Mouse (Mus musculus) natural killer cell, adult 2 months (primary cell): ENCODE results near the gene Cdk20.
"Not testable (repeated sequence)": the region's sequence is repeated elsewhere in the genome, so short reads cannot be mapped to it uniquely, and the experiment has no call there.

Experiments
- DNase-seq, 2 experiments: peaks; one replicate each; pipeline ENCODE4 v3.0.0; 2022; ENCODE audit warnings: low spot score in 2 of 2

Cdk20 gene

DNA sequence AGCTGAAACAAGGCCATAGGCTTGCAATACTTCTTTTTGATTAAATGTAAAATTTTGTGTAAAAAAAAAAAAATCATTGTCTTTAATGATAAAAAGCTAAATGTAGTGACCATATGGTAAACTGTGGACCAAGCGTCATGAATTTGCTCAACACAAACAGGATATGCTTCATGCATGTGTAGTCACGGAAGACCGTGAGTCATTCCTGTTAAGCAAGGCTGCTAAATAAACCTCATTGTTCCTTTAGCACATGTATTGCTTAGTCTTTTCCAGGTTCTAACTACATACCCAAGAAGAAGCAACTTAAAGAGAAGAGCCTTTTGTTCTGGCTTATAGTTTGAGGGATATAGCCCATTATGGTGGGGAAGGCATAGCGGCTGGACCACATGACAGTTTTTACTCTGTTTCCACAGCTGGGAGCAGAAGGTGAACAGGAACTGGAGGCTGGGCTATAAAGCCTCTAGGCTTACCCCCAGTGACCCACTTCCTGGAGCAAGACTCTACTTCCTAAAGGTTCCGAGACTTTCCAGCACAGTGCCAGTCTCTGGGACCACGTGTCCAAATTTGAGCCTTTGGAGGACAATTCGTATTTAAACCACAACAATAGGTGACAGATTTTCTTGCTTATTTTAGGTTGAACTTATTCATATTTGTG lies 10.0 kb upstream of the Cdk20 start:
- no peak for DNase-seq

DNA sequence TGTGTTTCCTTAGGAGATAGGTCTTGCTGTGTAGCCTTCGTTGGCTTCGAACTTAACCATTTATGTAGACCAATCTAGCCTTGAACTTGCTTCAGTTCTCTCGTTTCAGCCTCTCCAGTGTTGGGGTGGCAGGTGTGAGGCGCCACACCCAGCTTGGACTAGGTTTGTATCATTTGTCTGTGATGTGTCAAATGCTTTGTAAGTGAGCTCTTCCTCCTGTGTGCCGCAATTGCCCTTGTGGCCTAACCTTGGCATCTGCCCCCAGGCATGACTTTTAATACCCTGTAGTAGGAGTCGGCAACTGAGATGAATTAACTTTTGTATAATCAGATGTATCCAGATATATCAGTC lies 9.5 kb upstream of the Cdk20 start:
- DNase-seq, result no peak

DNA sequence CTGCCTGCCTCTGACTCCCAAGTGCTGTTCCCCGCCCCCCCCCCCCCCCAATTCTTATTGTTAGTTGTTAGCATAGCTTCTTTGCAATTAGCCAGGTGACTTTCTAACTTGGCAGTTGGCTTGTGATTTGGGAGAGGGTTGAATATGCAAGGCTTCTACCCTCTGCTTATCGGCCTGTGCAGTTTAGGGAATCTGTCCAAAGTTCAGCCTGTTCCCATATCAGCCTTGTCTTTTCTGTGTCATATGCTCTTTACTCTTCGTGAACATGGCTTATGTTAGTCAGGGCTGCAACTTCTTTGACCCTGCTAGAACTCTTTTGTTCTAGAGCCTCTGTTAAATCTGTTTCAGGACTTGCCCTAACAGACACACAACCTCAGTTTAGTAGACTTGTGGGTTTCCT lies 7.8 kb upstream of the Cdk20 start:
- no peak for DNase-seq

DNA sequence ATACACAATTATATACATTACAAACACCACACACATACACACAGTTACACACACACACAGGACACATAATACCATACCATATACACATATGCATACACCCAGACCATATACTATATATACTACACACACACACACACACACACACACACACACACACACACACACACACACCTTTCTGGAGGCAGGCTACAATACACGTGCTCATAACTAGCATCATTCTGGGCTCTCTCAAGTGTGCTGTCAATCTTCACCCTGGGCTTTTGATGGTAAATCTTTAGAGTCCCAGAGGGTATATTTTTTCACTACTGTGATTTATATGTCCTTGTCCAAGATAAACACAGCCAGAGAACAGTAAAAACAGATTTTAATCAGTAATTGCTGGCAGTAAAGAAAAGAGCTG lies 6.8 kb upstream of the Cdk20 start:
- DNase-seq, result no peak

DNA sequence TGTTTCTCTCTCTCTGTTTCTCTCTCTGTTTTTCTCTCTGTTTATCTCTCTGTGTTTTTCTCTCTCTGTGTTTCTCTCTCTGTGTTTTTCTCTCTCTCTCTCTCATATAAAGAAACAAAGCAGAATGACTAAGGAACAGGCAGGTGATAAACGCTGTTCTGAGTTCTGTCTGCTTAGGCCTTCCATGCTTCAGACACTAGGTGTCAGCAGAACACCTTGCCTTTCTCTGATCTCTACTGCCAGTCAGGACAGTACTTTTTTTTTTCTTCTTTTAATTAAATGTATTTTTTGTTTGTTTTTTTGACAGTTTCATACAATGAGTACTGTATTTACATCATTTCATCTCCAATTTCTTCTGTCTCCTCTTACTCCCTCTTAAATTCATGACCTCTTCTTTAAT lies 2.8 kb upstream of the Cdk20 start:
- DNase-seq, result no peak

DNA sequence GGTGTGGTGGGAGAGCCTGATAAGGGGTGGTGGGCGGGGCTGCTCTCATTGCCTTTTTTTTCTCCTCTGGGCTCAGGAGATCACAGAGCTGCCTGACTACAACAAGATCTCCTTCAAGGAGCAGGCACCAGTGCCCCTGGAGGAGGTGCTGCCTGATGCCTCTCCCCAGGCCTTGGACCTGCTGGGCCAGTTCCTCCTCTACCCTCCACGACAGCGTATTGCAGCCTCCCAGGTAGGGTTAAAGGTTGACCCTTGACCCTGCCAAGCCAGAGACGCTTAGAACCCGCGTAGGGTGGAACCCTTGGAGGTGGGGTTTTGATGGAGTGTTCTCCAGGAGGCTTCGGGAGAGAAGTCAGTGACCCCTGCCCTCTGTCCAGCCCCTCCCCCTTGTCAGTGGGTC lies 5.7 kb downstream of the Cdk20 start:
- no peak for DNase-seq

DNA sequence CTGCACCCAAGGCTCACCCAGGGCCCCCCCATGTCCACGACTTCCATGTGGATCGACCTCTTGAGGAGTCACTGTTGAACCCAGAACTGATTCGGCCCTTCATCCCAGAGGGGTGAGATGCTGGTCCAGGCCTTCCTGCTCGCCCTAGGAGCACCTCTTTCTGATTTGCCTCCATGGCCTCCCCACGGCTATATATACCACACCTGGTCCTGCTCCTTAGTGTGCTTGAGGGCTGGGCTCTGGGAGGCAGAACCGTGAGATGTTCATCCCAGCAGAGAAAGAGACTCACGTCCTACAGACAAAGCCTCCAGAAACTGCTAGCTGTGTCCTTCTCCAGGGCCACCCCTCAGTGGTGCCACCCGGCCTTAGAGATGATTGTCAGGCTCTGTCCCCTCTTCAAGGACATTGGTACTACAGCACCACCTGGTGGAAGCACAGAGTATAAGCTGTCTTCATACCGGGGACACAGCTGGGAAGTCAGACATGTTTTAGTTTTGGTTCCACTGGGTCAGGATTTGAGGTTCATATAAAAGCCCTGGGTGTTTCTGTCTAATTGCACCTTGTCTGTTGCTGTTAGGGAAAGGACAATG lies 6.8 kb downstream of the Cdk20 start:
- peak; percentile 44 to 70 for DNase-seq

DNA sequence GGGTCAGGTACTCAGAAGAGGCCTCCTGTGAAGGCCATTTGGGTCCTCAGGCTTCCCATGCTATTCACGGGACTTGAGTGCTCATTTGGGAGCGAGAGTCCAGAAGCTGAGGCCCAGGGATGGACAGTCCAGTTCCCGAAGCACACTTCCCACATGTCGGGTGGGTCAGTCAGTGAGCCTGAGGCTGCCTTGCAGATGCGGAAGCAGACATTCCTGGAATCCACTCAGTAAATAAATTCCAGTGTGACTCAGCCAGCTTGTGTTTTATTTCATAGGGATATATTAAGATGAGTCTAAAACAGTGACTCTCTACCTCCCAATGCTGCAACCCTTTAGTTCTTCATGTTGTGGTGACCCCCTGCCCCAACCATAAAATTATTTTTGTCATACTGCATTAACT lies 7.4 kb downstream of the Cdk20 start:
- DNase-seq, result no peak

DNA sequence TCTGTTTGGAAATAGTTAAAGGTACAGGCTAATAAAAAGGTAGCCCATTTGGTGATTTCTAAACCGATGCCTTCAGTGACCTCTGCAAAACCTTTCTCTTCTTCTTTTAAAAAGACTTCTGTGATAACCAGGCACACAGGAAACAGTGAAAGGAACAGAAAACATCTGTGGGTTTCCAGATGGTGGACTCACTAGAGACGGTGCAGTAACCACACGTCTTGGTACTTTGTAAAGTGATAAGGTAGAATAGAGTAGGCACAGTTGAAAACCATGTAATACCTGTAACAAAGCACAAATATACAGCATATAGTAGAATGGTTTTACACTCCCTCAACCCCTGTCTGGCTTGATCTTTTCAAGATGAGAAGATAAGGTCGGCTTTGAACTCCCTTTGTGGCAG lies 8.5 kb downstream of the Cdk20 start:
- no peak for DNase-seq

DNA sequence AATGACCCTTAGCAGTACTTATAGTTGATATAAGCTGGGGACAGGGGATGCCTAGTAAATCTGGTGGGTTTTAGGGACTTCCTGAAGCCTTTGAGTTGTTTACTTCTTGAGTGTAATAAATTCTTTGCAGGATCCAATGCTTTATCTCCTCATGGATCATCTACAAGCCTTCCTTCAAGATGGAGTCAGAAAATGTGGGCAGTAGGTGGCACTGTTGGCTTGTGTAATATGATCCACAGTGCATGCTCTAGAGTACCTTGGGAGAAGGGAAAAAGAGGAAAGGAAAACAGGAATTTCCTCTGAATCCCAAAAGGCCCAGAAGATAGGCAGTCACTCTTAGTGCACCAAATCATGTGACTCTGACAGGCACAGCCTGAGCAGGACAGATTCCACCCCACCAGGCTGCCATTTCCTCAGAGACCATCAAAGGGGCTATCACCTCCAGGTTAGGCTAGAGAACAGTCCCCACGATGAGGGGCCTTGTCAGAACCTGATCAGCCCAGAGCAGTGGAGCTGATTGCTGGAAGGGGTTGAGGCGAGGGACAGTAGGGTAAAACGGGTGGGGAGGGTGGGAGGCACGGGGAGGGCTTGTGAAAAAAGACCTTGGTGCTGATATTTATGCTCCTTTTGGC lies 11.3 kb downstream of the Cdk20 start:
- DNase-seq, result no peak

DNA sequence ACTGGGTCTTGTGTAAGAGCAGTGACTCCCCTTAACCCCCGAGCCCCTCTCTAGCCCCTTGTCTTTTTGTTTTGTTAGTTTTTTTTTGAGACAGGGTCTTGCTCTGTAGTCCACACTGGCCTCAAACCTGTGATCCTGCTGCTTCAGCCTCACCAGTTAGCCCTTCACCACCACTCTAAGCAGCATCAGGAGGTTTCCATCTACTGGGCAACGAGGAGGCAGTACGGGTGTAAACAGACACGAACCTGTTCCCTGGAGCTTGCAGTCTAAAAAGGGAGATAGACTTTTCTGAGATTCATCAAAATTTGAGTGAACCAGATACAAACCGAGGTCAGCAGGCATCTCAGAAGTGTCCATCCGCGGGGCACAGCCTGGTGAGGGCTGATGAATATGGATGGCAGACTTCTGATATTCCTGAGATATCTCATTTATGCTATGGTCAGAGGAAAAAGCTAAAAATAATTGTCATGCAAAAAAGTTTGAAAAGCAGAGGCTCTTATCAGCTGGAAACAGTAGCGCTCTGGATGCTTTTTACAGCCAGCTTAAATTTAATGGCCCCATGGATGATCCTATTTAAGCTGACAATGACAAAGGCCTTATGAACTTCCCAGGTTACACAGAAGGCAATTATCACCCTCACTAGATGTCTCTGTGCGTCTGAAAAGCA lies 13.3 kb downstream of the Cdk20 start:
- DNase-seq, result no peak

DNA sequence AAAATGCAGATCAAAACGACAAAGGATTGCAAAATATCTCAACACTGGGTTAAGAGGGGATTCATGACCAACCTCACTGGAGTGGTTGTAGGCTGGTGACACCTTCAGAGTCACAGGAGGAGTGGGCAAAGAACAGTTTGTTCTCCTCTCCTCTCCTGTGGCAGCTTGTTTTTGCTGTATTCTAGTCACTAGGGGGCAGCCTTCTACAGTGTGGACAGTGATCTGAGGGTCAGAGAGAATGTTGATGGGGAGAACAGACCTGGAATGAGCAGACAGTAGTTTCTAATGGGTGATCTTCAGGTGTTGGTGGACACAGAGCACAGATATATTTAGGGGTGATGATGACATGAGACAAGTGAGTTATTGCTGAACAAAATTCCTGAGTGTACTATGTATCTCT lies 15.8 kb downstream of the Cdk20 start:
- no peak for DNase-seq

DNA sequence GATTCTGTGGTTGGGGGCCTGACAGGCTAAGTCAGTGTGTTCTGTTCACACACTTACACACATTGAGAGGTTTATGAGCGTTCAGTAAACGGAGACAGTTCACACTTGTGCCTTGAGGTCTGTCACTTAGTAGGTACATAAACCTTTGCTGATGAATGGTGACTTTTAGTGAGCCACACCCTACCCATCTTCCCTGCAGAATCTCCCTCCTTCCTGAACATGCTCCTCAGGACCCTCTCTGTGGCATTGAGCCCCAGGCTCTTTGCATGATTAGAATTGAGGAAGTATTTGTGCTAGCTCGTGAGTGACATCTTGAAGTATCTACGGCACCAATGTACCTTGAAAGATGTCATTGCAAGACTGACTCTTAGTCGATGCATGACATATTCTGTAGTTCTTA lies 16.6 kb downstream of the Cdk20 start:
- no peak for DNase-seq

DNA sequence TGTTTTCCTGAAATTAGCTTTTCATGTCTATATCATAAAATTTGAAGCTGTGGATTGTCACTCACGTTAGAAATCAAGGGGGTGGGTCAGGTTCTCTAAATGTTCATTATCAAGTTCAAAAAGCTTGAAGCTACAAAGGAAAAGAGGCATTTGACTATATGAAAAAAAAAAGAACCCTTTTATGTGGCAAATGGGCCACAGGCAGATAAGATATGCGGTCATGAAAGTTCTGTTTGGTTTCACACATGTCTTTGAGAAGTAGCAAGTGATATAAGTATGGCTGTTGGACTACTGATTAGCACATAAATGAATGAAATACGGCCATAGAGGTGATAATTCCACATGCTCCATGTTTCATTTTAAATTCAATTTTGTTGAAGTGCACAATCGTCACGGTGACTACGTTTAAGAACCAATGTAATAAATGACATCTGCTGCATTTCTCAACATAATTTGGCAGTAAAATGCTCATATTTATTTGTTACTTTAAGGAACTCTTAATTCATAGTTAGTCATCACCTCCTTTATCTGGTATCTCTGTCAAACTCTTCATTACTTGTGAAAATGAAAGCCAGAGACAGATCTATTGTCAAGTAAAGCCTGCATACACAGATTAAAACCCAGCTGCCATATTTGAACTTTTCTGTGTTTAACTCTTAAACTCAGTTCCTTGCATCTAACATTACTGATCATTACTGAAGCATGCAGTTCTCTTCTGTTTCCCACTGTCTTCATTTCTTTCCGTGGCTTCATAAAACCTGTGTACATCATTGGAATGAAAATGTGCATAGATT lies 18.1 kb downstream of the Cdk20 start:
- no peak for DNase-seq

DNA sequence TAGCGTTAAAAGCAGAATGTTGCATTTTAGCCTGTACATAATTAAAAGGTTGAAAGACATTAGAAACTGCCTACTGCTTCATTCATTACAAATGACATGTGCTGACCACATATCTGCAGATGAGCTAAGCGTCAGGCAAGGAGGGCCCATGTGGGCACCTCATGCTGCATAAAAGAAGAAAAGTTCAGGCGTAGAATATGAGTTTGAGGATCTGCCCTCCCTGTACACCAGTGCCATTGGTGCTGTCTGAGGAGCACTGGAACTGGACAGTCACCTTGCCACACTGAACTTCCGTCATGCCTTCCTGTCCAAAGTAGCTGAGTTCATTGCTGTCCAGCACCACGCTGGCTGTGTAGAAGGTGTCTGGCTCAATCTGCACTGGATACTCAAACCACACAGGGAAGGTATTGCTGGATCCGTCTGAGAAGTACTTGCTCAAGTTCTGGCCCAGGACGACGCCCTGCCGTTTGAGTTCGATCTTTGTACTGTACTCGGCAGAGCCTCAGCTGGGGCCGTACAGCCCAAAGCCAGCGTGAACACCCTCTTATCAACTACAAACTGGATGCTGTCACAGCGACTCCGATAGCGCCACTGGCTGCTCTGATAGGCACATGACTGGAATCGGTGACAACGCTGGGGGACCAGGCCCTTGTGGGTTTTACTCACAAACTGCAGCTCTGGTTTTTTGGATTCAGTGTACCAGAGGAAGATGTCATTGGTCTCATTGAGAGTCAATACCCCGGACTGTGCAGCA lies 25.3 kb downstream of the Cdk20 start:
- not testable (repeated sequence) for DNase-seq

DNA sequence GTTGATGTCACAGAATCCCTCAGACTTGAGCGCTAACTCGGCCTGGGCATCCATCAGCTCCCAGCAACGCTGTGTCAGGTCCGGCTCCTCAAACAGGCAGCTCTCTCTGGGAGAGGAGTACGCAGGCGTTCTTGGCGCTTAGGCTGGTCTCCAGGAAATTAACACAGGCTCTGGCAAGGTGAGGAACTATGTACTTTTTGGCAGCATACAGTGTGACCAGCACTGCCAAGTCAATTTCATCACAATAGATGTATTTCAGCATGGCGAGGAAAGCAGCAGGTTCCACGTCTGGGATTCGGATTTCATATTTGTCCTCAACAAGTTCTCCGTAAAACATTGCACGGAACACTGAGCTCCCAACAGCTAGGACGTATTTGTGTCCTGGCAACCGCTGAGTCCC lies 26.1 kb downstream of the Cdk20 start:
- DNase-seq, result no peak

DNA sequence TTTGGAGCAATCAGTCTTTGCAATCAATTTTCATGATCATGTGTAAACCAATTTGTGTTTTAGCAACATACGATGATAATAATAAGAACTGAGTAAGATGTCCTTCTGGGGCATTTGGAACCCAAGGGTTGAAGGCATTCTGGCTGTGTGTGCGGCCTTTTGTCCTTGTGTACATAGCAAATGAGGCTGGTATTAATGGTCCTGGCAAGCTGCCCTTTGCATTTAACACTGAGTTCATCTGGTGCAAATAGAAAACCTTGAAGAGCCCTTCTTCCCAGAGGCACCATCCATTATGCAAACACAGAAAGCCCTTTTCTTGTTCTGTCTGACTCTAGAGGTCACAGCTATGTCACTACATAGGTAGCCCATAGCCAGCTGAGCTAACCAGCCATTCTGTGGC lies 30.5 kb downstream of the Cdk20 start:
- no peak for DNase-seq

DNA sequence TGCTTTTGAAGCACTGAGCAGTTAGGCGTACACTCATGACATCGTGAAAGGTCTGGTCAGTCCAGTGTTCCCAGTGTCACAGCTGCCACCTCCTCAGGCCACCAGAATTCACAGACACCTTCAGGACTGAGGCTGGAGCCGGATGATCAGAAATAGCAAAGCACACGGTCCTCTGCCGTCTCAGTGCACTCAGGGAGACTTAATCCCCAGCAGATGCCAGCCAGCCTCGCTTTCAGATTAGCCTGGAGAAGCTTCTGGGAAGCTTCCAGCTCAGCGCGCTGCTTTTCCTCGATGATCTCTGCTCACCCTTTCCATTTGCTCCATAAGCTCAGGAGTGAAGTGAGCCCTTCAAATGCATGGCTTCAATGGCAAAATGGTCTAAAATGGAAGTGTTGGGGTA lies 33.1 kb downstream of the Cdk20 start:
- no peak for DNase-seq

DNA sequence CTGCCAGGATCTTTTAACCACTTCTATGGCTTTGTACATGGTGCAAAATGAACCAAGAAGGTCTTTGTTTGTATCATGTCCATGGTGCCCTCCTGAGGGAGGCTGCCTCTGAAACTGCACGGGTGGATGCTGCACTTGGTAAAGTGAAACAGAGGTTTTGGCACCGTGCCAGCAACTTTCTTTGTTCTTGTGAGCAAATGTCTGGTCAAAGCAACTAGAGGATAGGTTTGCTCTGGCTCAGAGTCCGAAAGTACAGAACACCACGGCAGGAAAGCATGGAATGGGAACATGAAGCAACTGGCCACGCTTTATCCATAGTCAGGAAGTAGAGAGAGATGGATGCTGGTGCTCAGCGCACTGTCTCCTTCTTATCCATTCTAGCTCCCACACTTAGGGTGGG lies 35.8 kb downstream of the Cdk20 start:
- DNase-seq, result no peak

DNA sequence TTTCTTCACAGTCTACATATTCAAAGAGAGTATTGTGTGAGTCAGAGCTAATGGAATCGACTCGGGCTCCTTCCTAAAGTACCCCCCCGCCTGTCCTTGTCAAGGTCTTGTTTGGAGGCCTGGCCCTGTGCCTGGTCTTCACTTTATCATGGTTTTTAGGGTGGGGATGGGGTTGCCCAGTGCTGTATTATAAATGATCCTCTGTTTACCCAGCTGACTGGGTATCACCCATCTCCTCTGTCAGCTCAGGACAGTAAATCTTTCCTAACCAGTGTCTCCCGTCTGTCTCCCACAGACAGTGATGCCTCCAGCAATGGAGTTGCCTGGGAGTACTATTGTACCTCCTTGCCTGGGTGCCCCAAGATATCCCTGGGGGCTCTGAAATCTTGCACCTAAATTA lies 45.9 kb downstream of the Cdk20 start:
- no peak for DNase-seq

DNA sequence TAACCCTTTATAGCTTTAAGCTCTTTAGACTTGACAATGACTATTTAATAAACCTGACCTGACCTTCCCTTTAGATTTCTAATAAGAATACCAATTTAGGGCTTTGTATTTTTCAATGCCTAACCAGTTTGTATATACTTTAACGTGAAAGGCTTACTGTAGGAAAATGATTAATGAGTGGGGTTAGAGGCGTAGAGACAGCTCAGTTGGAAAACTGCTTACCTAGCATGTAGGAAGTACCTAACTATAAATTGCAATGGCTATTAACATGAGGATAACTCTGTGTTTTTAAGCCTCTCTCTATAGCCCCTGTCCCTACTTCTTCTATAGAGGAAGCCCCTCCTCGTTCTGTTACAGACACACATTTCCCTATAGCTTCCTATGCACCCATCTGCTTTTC lies 47.8 kb downstream of the Cdk20 start:
- DNase-seq, result no peak

DNA sequence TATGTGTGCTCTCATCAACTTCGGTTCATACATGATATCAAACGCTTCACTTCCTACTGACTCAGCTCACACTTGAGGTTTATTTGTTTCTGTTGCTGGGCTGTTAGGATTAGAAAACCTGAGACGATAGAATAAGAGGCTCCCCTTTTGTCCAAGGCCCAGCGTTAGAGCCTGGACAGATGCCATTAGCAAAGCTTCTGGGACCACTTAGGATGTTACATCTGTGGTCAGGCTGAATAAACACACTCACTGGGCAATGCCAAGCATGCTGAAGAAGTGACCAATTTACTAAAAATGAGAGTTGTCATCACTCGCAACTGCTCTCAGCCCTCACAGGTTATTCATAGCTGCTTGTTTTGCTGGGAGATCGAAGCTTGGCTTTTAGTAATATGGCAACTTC lies 57.8 kb downstream of the Cdk20 start:
- DNase-seq, result no peak
